ENCODE assay signal across 9 mouse cellular contexts in the genomic region with DNA sequence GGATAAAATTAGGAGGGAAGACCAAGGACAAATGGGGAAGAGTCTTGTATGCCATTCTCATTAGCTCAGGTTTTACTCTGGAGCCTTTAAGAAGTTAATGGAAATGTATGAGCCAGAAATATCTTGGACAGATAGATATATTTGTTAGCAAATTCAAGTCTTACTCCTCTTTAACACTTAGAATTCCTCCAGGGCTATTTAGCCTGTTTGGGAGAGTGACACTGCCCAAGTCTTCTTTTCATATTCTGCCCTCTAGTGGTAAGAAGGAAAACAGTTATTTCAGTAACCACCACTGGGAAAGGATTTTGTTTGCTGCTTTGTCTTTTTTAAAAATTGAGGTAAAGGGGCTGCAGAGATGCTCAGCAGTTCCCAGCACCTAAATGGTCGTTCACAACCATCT. TPM values are rescaled to one million over a fixed set of nuclear protein-coding genes. Genes with fewer than 3 reads are reported as not detected.
DNase-seq lines count a peak whose midpoint lies in the region; ATAC-seq and TF ChIP-seq lines count a peak whose summit lies in the region.
"Had no signal": no experiment of that assay in that cellular context is flagged by ENCODE, and none has a peak within 500 bp of the region (broad histone marks: within the 10 kb centered on the region; RNA-seq: fewer than 3 reads in every experiment).

No protein-coding gene starts in this region.

- DNase-seq in CD4-positive helper T cell, adult 2 months (ENCODE audit: low read depth, low spot score), result peak; percentile 56
- DNase-seq in c-Kit-negative CD71-positive TER-119-positive erythroid progenitor cells, embryonic 14.5 days (ENCODE audit: low read depth, low spot score), result peak; percentile 60
- no peak for DNase-seq in liver, postnatal 0 days
- no peak for DNase-seq in adrenal gland, adult 2 months
- no peak for DNase-seq in spleen, postnatal 36 days (ENCODE audit: low spot score in 2 of 2)
- no peak for DNase-seq in right cerebral cortex, postnatal 25 days

- no peak for ATAC-seq in heart, embryonic 12.5 days (ENCODE audit: insufficient number of reproducible peaks, low FRiP score)
- ATAC-seq in heart, embryonic 11.5 days (replicated peaks; ENCODE audit: insufficient number of reproducible peaks, low FRiP score, low TSS enrichment), result no peak
- ATAC-seq in liver, postnatal 0 days, result peak; percentile 65

- peak overlapping the region; percentile 73; the same call in 1 of the 2 replicates for H3K4me2 ChIP-seq in heart, embryonic 12.5 days
- H3K4me2 ChIP-seq in heart, embryonic 11.5 days, result no peak overlapping the region
- H3K4me2 ChIP-seq in liver, postnatal 0 days (ENCODE audit: low read depth, low read length), result no peak overlapping the region

- no peaks in the 10 kb centered on the region for H3K9me3 ChIP-seq in heart, embryonic 12.5 days (replicated peaks)
- no peaks in the 10 kb centered on the region for H3K9me3 ChIP-seq in heart, embryonic 11.5 days (replicated peaks; ENCODE audit: control insufficient read depth, low read length)
- H3K9me3 ChIP-seq in liver, postnatal 0 days (ENCODE audit: low read length), result no peaks in the 10 kb centered on the region
- H3K9me3 ChIP-seq: neural tube, embryonic 12.5 days had no signal

- TF ChIP-seq CTCF in liver, postnatal 0 days (IDR thresholded peaks at IDR 0.05; ENCODE audit: low read depth), result peak; percentile 79

- H3K27ac ChIP-seq in heart, embryonic 12.5 days (ENCODE audit: poor library complexity, severe bottlenecking), result no peak overlapping the region
- H3K27ac ChIP-seq in heart, embryonic 11.5 days (ENCODE audit: low read depth, low read length), result no peak overlapping the region
- H3K27ac ChIP-seq in liver, postnatal 0 days (ENCODE audit: low read depth), result no peak overlapping the region
- H3K27ac ChIP-seq: neural tube, embryonic 12.5 days had no signal

- no peaks in the 10 kb centered on the region for H3K36me3 ChIP-seq in heart, embryonic 12.5 days
- H3K36me3 ChIP-seq in heart, embryonic 11.5 days (ENCODE audit: control insufficient read depth, insufficient read depth, low read length), result no peaks in the 10 kb centered on the region
- no peaks in the 10 kb centered on the region for H3K36me3 ChIP-seq in liver, postnatal 0 days (replicated peaks; ENCODE audit: insufficient read depth, low read length)
- H3K36me3 ChIP-seq: neural tube, embryonic 12.5 days had no signal

- no peak for TF ChIP-seq EP300 in liver, postnatal 0 days (IDR thresholded peaks at IDR 0.05; ENCODE audit: low read depth)

- H3K27me3 ChIP-seq in heart, embryonic 12.5 days (replicated peaks), result no peaks in the 10 kb centered on the region
- no peaks in the 10 kb centered on the region for H3K27me3 ChIP-seq in heart, embryonic 11.5 days (ENCODE audit: control insufficient read depth, insufficient read depth, low read length)
- peaks cover 4% of the 10 kb centered on the region; the same call in 1 of the 2 replicates for H3K27me3 ChIP-seq in liver, postnatal 0 days (ENCODE audit: insufficient read depth, low read length)
- H3K27me3 ChIP-seq: neural tube, embryonic 12.5 days had no signal

- H3K4me1 ChIP-seq in heart, embryonic 12.5 days (replicated peaks), result peaks cover 15% of the 10 kb centered on the region
- peaks cover 12% of the 10 kb centered on the region for H3K4me1 ChIP-seq in heart, embryonic 11.5 days (ENCODE audit: control insufficient read depth, insufficient read depth, low read length)
- peaks cover 20% of the 10 kb centered on the region for H3K4me1 ChIP-seq in liver, postnatal 0 days (ENCODE audit: insufficient read depth)

- H3K9ac ChIP-seq in heart, embryonic 12.5 days, result no peak overlapping the region
- no peak overlapping the region for H3K9ac ChIP-seq in heart, embryonic 11.5 days (ENCODE audit: low read depth, low read length)
- no peak overlapping the region for H3K9ac ChIP-seq in liver, postnatal 0 days (replicated peaks)

- H3K4me3 ChIP-seq in heart, embryonic 12.5 days, result no peak overlapping the region
- no peak overlapping the region for H3K4me3 ChIP-seq in heart, embryonic 11.5 days (ENCODE audit: low read depth, low read length)
- H3K4me3 ChIP-seq in liver, postnatal 0 days (ENCODE audit: low read depth, low read length), result no peak overlapping the region

- WGBS in heart, embryonic 12.5 days, result 2% methylated on average over 1 of the region's 1 CpGs
- 0% methylated on average over 1 of the region's 1 CpGs for WGBS in heart, embryonic 11.5 days (ENCODE audit: insufficient replicate concordance)
- WGBS in liver, postnatal 0 days (ENCODE audit: insufficient replicate concordance), result 0% methylated on average over 1 of the region's 1 CpGs

RNA-seq across cellular contexts. Expression of gene Taok1, which starts 21.9 kb away (rescaled TPM):
- 15.6 and 18.0 TPM in 2 replicates for polyA plus RNA-seq in heart, embryonic 12.5 days (2016; fragmentation: Nextera tagmentation; extraction: Ambion mirVana)
- polyA plus RNA-seq in heart, embryonic 11.5 days (2014; fragmentation: Nextera tagmentation; extraction: Ambion mirVana), result 14.2 and 17.8 TPM in 2 replicates
- 4.8 and 5.0 TPM in 2 replicates for polyA plus RNA-seq in liver, postnatal 0 days (2015; fragmentation: Nextera tagmentation; extraction: Ambion mirVana)
- 10 to 100 TPM; 45.9 to 51.0 TPM for total RNA-seq in adrenal gland, adult 2 months (2021)
- polyA plus RNA-seq in adrenal gland, adult 2 months (2012; rRNA removed), result 2.2 and 2.8 TPM in 2 replicates

RNA-seq across cellular contexts. Expression of gene Nufip2, which starts 56.5 kb away (rescaled TPM):
- polyA plus RNA-seq in heart, embryonic 12.5 days (2016; fragmentation: Nextera tagmentation; extraction: Ambion mirVana), result 4.4 and 4.9 TPM in 2 replicates
- polyA plus RNA-seq in heart, embryonic 11.5 days (2014; fragmentation: Nextera tagmentation; extraction: Ambion mirVana), result 3.8 and 11.3 TPM in 2 replicates
- polyA plus RNA-seq in liver, postnatal 0 days (2015; fragmentation: Nextera tagmentation; extraction: Ambion mirVana), result 2.0 and 2.4 TPM in 2 replicates
- total RNA-seq in adrenal gland, adult 2 months (2021), result 100 to 1,000 TPM in 1 of 2 experiments, 10 to 100 TPM in 1; 63.7 to 111 TPM
- 21.9 and 25.4 TPM in 2 replicates for polyA plus RNA-seq in adrenal gland, adult 2 months (2012; rRNA removed)

Comparison
In these comparisons a context has a peak if more than half of its experiments do, and no peak if none do; other contexts are left out.
1. DNase-seq: peak in CD4-positive helper T cell, adult 2 months (single experiment) and c-Kit-negative CD71-positive TER-119-positive erythroid progenitor cells, embryonic 14.5 days (single experiment); none in liver, postnatal 0 days (single experiment), adrenal gland, adult 2 months (single experiment), spleen, postnatal 36 days (0 of 2) and right cerebral cortex, postnatal 25 days (single experiment).